Mouse (Mus musculus): ENCODE measurements around the gene Sh3d21. TPM values are rescaled to one million over a fixed set of nuclear protein-coding genes. Genes with fewer than 3 reads are reported as not detected.

Sh3d21 gene
- polyA plus RNA-seq, 2 experiments: 8.5 to 10.9 TPM

- H3K27ac ChIP-seq (replicated peaks; ENCODE audit: low read depth, low read length): no peak overlapping the region
- peaks cover 37% of the 10 kb centered on the region for H3K4me1 ChIP-seq (ENCODE audit: control insufficient read depth, insufficient read depth, low read length)
- DNase-seq (ENCODE audit: low spot score) (no peak), ATAC-seq (ENCODE audit: low FRiP score, low read depth) (no peak)
- peak overlapping the region; percentile 60 for H3K4me2 ChIP-seq (replicated peaks; ENCODE audit: low read depth, low read length, severe bottlenecking)
- peak overlapping the region; percentile 96; the same call in 1 of the 2 replicates for H3K9ac ChIP-seq (ENCODE audit: low read depth, low read length, severe bottlenecking)
- TF ChIP-seq POLR2A (IDR thresholded peaks at IDR 0.05; ENCODE audit: borderline replicate concordance, extremely low read depth, insufficient read depth, insufficient read length): no peak
- no peaks in the 10 kb centered on the region for H3K9me3 ChIP-seq (ENCODE audit: control insufficient read depth, low read length)
- 50% methylated on average over 1 of the region's 1 CpGs for WGBS
- peak overlapping the region; percentile 77; the same call in 1 of the 2 replicates for H3K4me3 ChIP-seq (replicated peaks; ENCODE audit: low read length)
- peaks cover 18% of the 10 kb centered on the region; the same call in 1 of the 2 replicates for H3K36me3 ChIP-seq (ENCODE audit: control insufficient read depth, insufficient read depth, low read length)
- no peaks in the 10 kb centered on the region for H3K27me3 ChIP-seq (ENCODE audit: control insufficient read depth, insufficient read depth, low read length)
These were observed 36.7 kb upstream of the Sh3d21 start for GRCm38 (mm10) chr4:126200036-126200435.

- H3K9me3 ChIP-seq (ENCODE audit: control insufficient read depth, low read length): no peaks in the 10 kb centered on the region
- peaks cover 34% of the 10 kb centered on the region for H3K4me1 ChIP-seq (ENCODE audit: control insufficient read depth, insufficient read depth, low read length)
- no peak for TF ChIP-seq POLR2A (IDR thresholded peaks at IDR 0.05; ENCODE audit: borderline replicate concordance, extremely low read depth, insufficient read depth, insufficient read length)
- no peak overlapping the region; the same call in 1 of the 2 replicates for H3K9ac ChIP-seq (ENCODE audit: low read depth, low read length, severe bottlenecking)
- H3K36me3 ChIP-seq (ENCODE audit: control insufficient read depth, insufficient read depth, low read length): peaks cover 23% of the 10 kb centered on the region
- ATAC-seq (ENCODE audit: low FRiP score, low read depth): no peak
- H3K4me2 ChIP-seq (replicated peaks; ENCODE audit: low read depth, low read length, severe bottlenecking): peak overlapping the region; percentile 60; the same call in 1 of the 2 replicates
- no peak overlapping the region for H3K27ac ChIP-seq (replicated peaks; ENCODE audit: low read depth, low read length)
- H3K4me3 ChIP-seq (replicated peaks; ENCODE audit: low read length): no peak overlapping the region
- no peak for DNase-seq (ENCODE audit: low spot score)
- no peaks in the 10 kb centered on the region for H3K27me3 ChIP-seq (ENCODE audit: control insufficient read depth, insufficient read depth, low read length)
- WGBS: 79% methylated on average over 6 of the region's 6 CpGs
These were observed 36.3 kb upstream of the Sh3d21 start for GRCm38 (mm10) chr4:126199556-126199955.

DNA sequence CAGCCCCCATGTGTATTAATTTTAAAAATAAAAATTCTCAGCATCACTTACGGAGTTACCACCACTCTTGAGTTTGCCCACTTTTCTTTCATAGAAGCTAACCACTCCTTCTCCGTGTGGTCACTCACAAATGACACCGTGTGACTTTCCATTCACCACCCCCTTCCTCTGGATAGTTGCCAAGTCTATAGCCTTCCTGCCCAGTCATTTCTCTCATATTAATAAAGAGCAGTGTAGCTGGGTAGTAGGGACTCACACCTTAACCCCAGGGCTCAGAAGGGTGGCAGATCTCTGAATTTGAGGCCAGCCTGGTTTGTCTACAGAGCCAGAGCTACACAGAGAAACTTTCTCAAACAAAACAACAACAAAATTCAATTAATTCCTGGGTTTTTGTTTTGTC, 34.2 kb upstream of the Sh3d21 start:
- no peak overlapping the region for H3K4me3 ChIP-seq (replicated peaks; ENCODE audit: low read length)
- H3K9me3 ChIP-seq (ENCODE audit: control insufficient read depth, low read length): no peaks in the 10 kb centered on the region
- no peak for TF ChIP-seq POLR2A (IDR thresholded peaks at IDR 0.05; ENCODE audit: borderline replicate concordance, extremely low read depth, insufficient read depth, insufficient read length)
- H3K4me2 ChIP-seq (replicated peaks; ENCODE audit: low read depth, low read length, severe bottlenecking): no peak overlapping the region
- 77% methylated on average over 3 of the region's 3 CpGs for whole genome bisulfite sequencing
- H3K27ac ChIP-seq (replicated peaks; ENCODE audit: low read depth, low read length): no peak overlapping the region
- H3K36me3 ChIP-seq (ENCODE audit: control insufficient read depth, insufficient read depth, low read length): peaks cover 42% of the 10 kb centered on the region
- H3K9ac ChIP-seq (ENCODE audit: low read depth, low read length, severe bottlenecking): no peak overlapping the region
- no peak for DNase-seq (ENCODE audit: low spot score)
- ATAC-seq (ENCODE audit: low FRiP score, low read depth): no peak
- H3K4me1 ChIP-seq (ENCODE audit: control insufficient read depth, insufficient read depth, low read length): peaks cover 21% of the 10 kb centered on the region
- H3K27me3 ChIP-seq (ENCODE audit: control insufficient read depth, insufficient read depth, low read length): no peaks in the 10 kb centered on the region

DNA sequence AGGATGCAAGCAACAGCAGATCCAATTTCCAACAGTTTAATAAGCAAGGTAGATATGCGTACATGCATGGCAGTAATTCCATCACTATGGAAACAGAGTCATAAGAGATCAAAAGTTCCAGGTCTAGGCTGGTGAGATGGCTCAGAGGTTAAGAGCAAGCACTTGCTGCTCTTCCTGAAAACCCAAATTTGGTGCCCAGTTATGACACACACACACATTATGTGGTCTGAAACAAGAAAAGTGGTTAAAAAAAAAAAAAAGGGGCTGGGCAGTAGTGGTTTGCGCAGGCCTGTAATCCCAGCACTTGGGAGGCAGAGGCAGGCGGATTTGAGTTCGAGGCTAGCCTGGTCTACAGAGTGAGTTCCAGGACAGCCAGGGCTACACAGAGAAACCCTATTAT, 31.6 kb upstream of the Sh3d21 start:
- Histone ChIP-seq H3K4me1 (ENCODE audit: control insufficient read depth, insufficient read depth, low read length) (peaks cover 9% of the 10 kb centered on the region), H3K4me2 (replicated peaks; ENCODE audit: low read depth, low read length, severe bottlenecking) (no peak overlapping the region), H3K27me3 (ENCODE audit: control insufficient read depth, insufficient read depth, low read length) (no peaks in the 10 kb centered on the region), H3K27ac (replicated peaks; ENCODE audit: low read depth, low read length) (no peak overlapping the region), H3K9me3 (ENCODE audit: control insufficient read depth, low read length) (no peaks in the 10 kb centered on the region), H3K9ac (ENCODE audit: low read depth, low read length, severe bottlenecking) (no peak overlapping the region), H3K4me3 (replicated peaks; ENCODE audit: low read length) (no peak overlapping the region), H3K36me3 (ENCODE audit: control insufficient read depth, insufficient read depth, low read length) (peaks cover 59% of the 10 kb centered on the region)
- no peak for TF ChIP-seq POLR2A (IDR thresholded peaks at IDR 0.05; ENCODE audit: borderline replicate concordance, extremely low read depth, insufficient read depth, insufficient read length)
- DNase-seq (ENCODE audit: low spot score) (no peak), ATAC-seq (ENCODE audit: low FRiP score, low read depth) (no peak)
- 92% methylated on average over 4 of the region's 4 CpGs for WGBS

DNA sequence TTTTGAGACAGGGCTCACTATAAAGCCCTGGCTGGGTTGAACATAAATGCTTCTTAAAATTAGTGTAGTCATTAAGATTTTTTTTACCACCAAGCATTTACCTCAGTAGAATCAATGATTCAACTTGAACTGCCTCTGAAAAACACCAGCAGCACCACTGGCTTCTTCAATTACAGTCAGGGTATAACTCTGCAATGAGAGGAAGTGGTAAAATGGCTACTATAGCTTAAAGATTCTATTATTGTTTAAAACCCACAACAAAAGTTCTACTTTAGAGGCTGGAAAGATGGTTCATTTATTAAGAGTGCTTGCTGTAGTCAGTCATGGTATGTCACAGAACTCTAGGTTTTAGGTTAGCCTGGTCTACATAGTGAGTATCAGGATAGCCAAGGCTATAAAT, 30.9 kb upstream of the Sh3d21 start:
- Histone ChIP-seq H3K9ac (ENCODE audit: low read depth, low read length, severe bottlenecking) (no peak overlapping the region), H3K36me3 (ENCODE audit: control insufficient read depth, insufficient read depth, low read length) (peaks cover 66% of the 10 kb centered on the region), H3K4me1 (ENCODE audit: control insufficient read depth, insufficient read depth, low read length) (peaks cover 4% of the 10 kb centered on the region; the same call in 1 of the 2 replicates), H3K27me3 (ENCODE audit: control insufficient read depth, insufficient read depth, low read length) (no peaks in the 10 kb centered on the region), H3K4me3 (replicated peaks; ENCODE audit: low read length) (no peak overlapping the region), H3K27ac (replicated peaks; ENCODE audit: low read depth, low read length) (no peak overlapping the region), H3K4me2 (replicated peaks; ENCODE audit: low read depth, low read length, severe bottlenecking) (no peak overlapping the region), H3K9me3 (ENCODE audit: control insufficient read depth, low read length) (no peaks in the 10 kb centered on the region)
- ATAC-seq (ENCODE audit: low FRiP score, low read depth): no peak
- no peak for TF ChIP-seq POLR2A (IDR thresholded peaks at IDR 0.05; ENCODE audit: borderline replicate concordance, extremely low read depth, insufficient read depth, insufficient read length)
- DNase-seq (ENCODE audit: low spot score): no peak

DNA sequence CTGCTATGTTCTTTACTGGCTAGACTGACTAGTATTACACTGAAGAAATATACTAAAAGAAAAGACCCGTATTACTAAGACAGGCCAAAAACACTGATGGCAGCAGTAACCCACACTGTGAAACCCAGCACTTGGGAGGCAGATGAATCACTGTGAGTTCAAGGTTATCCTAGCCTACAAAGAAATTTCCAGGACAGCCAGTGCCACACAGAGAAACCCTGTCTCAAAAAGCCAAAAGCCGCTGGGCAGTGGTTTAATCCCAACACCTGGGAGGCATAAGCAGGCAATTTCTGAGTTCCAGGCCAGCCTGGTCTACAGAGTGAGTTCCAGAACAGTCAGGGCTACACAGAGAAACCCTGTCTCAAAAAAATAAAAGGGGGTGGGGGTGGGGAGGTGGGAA, 27.3 kb upstream of the Sh3d21 start:
- Histone ChIP-seq H3K27ac (replicated peaks; ENCODE audit: low read depth, low read length) (no peak overlapping the region), H3K9ac (ENCODE audit: low read depth, low read length, severe bottlenecking) (no peak overlapping the region), H3K4me1 (ENCODE audit: control insufficient read depth, insufficient read depth, low read length) (no peaks in the 10 kb centered on the region), H3K4me2 (replicated peaks; ENCODE audit: low read depth, low read length, severe bottlenecking) (no peak overlapping the region), H3K9me3 (ENCODE audit: control insufficient read depth, low read length) (no peaks in the 10 kb centered on the region), H3K27me3 (ENCODE audit: control insufficient read depth, insufficient read depth, low read length) (no peaks in the 10 kb centered on the region), H3K36me3 (ENCODE audit: control insufficient read depth, insufficient read depth, low read length) (peaks cover 74% of the 10 kb centered on the region), H3K4me3 (replicated peaks; ENCODE audit: low read length) (no peak overlapping the region)
- WGBS: 92% methylated on average over 2 of the region's 2 CpGs
- ATAC-seq (ENCODE audit: low FRiP score, low read depth) (no peak), DNase-seq (ENCODE audit: low spot score) (no peak)
- no peak for TF ChIP-seq POLR2A (IDR thresholded peaks at IDR 0.05; ENCODE audit: borderline replicate concordance, extremely low read depth, insufficient read depth, insufficient read length)
